Mouse (Mus musculus): ENCODE data around the gene Gm17521. TPM values are rescaled to one million over a fixed set of nuclear protein-coding genes. Genes with fewer than 3 reads are reported as not detected.
"Not testable (repeated sequence)": the region's sequence is repeated elsewhere in the genome, so short reads cannot be mapped to it uniquely, and the experiment has no call there.

The Gm17521 gene
- polyA plus RNA-seq (2015; fragmentation: Nextera tagmentation; extraction: Ambion mirVana) = not detected in 2 replicates

DNA sequence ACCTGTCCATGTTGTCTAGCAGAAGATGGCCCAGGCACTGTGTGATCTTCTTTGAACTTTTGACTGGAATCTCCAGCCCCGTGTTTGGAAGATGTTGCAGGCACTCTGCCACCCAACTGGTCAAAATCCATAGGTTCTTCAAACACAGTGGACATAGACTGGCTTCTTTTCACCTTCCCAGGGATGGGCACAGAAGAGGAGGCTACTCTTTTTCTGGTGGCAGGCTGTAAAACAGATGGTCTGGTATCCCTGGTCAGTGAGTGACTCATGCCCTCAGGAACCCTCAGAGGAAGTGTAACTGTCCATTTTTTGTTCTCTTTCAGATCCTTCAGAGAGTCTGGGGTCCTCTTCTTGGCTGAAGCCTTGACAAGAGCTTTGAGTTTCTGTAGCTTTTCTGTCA lies at the start of gene Gm17521:
Gene Gm17521 (minus strand): TSS at position 101 of the 400 bp plus-strand sequence.
- not testable (repeated sequence) for H3K36me3 ChIP-seq; H3K27ac ChIP-seq; H3K9me3 ChIP-seq (replicated peaks); H3K4me1 ChIP-seq; H3K9ac ChIP-seq; ATAC-seq (replicated peaks; ENCODE audit: low FRiP score); H3K4me3 ChIP-seq (replicated peaks); H3K27me3 ChIP-seq; H3K4me2 ChIP-seq
- 87% methylated on average over 1 of the region's 1 CpGs for WGBS

DNA sequence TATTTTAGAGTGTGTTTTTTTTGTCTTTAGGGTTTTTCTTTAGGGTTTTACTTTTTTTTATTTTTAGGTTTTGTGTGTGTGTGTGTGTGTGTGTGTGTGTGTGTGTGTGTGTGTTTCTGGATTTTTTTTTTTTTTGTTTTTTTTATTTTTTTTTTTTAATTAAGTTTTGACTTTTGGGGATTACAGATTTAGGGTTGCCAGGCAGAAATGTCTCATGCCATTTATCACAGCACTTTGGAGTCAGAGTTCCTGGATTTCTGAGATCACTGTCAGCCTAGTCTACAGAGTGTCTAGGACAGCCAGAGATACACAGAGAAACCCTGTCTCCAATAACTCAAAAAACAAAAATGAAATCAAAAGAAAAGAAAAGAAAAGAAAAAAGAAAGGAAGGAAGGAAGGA lies 14.5 kb upstream of the Gm17521 start:
- H3K4me1 ChIP-seq = no peaks in the 10 kb centered on the region
- no peaks in the 10 kb centered on the region for H3K36me3 ChIP-seq
- no peaks in the 10 kb centered on the region for H3K27me3 ChIP-seq
- no peak for ATAC-seq (replicated peaks; ENCODE audit: low FRiP score)
- no peak overlapping the region for H3K4me3 ChIP-seq (replicated peaks)
- H3K9ac ChIP-seq = no peak overlapping the region
- H3K9me3 ChIP-seq (replicated peaks) = no peaks in the 10 kb centered on the region
- H3K27ac ChIP-seq = no peak overlapping the region
- H3K4me2 ChIP-seq = no peak overlapping the region

DNA sequence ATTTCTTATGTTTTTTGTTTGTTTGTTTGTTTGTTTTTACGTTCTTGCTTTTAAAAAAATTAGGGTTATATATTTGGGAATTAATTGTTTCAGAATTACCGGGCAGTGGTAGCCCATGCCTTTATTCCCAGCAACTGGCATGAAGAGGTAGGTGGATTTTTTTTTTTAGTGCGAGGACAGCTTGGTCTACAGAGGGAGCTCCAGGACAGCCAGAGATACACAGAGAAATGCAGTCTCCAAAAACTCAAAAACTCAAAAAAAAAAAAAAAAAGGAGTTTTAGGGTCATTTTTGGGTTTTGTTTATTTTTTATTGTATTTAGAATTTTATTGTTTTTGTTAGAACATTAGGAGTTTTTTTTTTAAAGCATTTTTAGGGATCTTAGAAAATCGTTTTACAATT lies 14.0 kb upstream of the Gm17521 start:
- Histone ChIP-seq H3K27me3 (no peaks in the 10 kb centered on the region), H3K36me3 (no peaks in the 10 kb centered on the region), H3K4me2 (no peak overlapping the region), H3K4me1 (no peaks in the 10 kb centered on the region), H3K9ac (no peak overlapping the region), H3K4me3 (replicated peaks) (no peak overlapping the region), H3K9me3 (replicated peaks) (no peaks in the 10 kb centered on the region), H3K27ac (no peak overlapping the region)
- 66% methylated on average over 4 of the region's 4 CpGs for WGBS
- ATAC-seq (replicated peaks; ENCODE audit: low FRiP score) = no peak

Other genes starting within 250 kb of the Gm17521 start
- gene Cldn34c1, start 73.8 kb upstream of the Gm17521 start, polyA plus RNA-seq (2015; fragmentation: Nextera tagmentation; extraction: Ambion mirVana) = 12.8 and 13.8 TPM in 2 replicates
- gene Srsx, start 192.8 kb upstream of the Gm17521 start, polyA plus RNA-seq (2015; fragmentation: Nextera tagmentation; extraction: Ambion mirVana) = not detected in 2 replicates
- gene Gm17577, start 217.2 kb upstream of the Gm17521 start, polyA plus RNA-seq (2015; fragmentation: Nextera tagmentation; extraction: Ambion mirVana) = not detected in 2 replicates